Mouse (Mus musculus): ENCODE data around the gene Ubl7. TPM values are rescaled to one million over a fixed set of nuclear protein-coding genes. Genes with fewer than 3 reads are reported as not detected.

Gene Ubl7
- polyA plus RNA-seq (2015; fragmentation: Nextera tagmentation; extraction: Ambion mirVana): 89.0 and 91.1 TPM in 2 replicates

GRCm38 (mm10) chr9:57910254-57911160, at the start of gene Ubl7:
TSS of gene Ubl7 (plus strand) at chr9:57910979.
- WGBS: under 1% methylated on average over 47 of the region's 47 CpGs
- ATAC-seq: peak; percentile 99
- H3K27ac ChIP-seq: peak within 1 kb of the TSS; percentile 67
- peak within 1 kb of the TSS; percentile 86 for H3K4me2 ChIP-seq (replicated peaks)
- peaks cover 1% of the 10 kb centered on the region; the same call in 1 of the 2 replicates for H3K36me3 ChIP-seq
- H3K9ac ChIP-seq: peak within 1 kb of the TSS; percentile 68
- H3K4me3 ChIP-seq (replicated peaks): peak within 1 kb of the TSS; percentile 72
- H3K27me3 ChIP-seq (replicated peaks): no peaks in the 10 kb centered on the region
- H3K9me3 ChIP-seq: no peaks in the 10 kb centered on the region
- no peaks in the 10 kb centered on the region for H3K4me1 ChIP-seq (replicated peaks)

- Histone ChIP-seq H3K27ac (no peak overlapping the region), H3K4me3 (replicated peaks) (no peak overlapping the region), H3K4me1 (replicated peaks) (no peaks in the 10 kb centered on the region), H3K36me3 (no peaks in the 10 kb centered on the region), H3K4me2 (replicated peaks) (no peak overlapping the region), H3K9ac (no peak overlapping the region), H3K27me3 (replicated peaks) (no peaks in the 10 kb centered on the region), H3K9me3 (no peaks in the 10 kb centered on the region)
- no peak for ATAC-seq
- 47% methylated on average over 9 of the region's 9 CpGs for WGBS
Observed at GRCm38 (mm10) chr9:57861951-57862471, 48.8 kb upstream of the Ubl7 start.

GRCm38 (mm10) chr9:57864336-57864735, 46.4 kb upstream of the Ubl7 start:
- no peak overlapping the region for H3K4me3 ChIP-seq (replicated peaks)
- no peak for ATAC-seq

GRCm38 (mm10) chr9:57866530-57866929, 44.2 kb upstream of the Ubl7 start:
- no peaks in the 10 kb centered on the region for H3K9me3 ChIP-seq
- H3K9ac ChIP-seq: no peak overlapping the region
- no peak overlapping the region for H3K27ac ChIP-seq
- H3K36me3 ChIP-seq: no peaks in the 10 kb centered on the region
- no peaks in the 10 kb centered on the region for H3K4me1 ChIP-seq (replicated peaks)
- ATAC-seq: no peak
- H3K4me3 ChIP-seq (replicated peaks): no peak overlapping the region
- H3K4me2 ChIP-seq (replicated peaks): no peak overlapping the region
- H3K27me3 ChIP-seq (replicated peaks): no peaks in the 10 kb centered on the region
- WGBS: 68% methylated on average over 7 of the region's 7 CpGs

More at GRCm38 (mm10) chr9:57864336-57864735, 46.4 kb upstream of the Ubl7 start:
- Histone ChIP-seq H3K4me2 (replicated peaks) (no peak overlapping the region), H3K9me3 (no peaks in the 10 kb centered on the region), H3K36me3 (no peaks in the 10 kb centered on the region), H3K9ac (no peak overlapping the region), H3K27me3 (replicated peaks) (no peaks in the 10 kb centered on the region), H3K4me1 (replicated peaks) (no peaks in the 10 kb centered on the region), H3K27ac (no peak overlapping the region)

GRCm38 (mm10) chr9:57867236-57867635, 43.5 kb upstream of the Ubl7 start:
- Histone ChIP-seq H3K27me3 (replicated peaks) (no peaks in the 10 kb centered on the region), H3K36me3 (no peaks in the 10 kb centered on the region), H3K9me3 (no peaks in the 10 kb centered on the region), H3K4me3 (replicated peaks) (no peak overlapping the region), H3K4me1 (replicated peaks) (no peaks in the 10 kb centered on the region), H3K9ac (no peak overlapping the region), H3K27ac (no peak overlapping the region), H3K4me2 (replicated peaks) (no peak overlapping the region)
- WGBS: 81% methylated on average over 4 of the region's 4 CpGs
- ATAC-seq: no peak

- H3K36me3 ChIP-seq: no peaks in the 10 kb centered on the region
- WGBS: 85% methylated on average over 5 of the region's 5 CpGs
- H3K27me3 ChIP-seq (replicated peaks): no peaks in the 10 kb centered on the region
- no peak overlapping the region for H3K27ac ChIP-seq
- H3K4me3 ChIP-seq (replicated peaks): no peak overlapping the region
- no peak overlapping the region for H3K4me2 ChIP-seq (replicated peaks)
- no peaks in the 10 kb centered on the region for H3K4me1 ChIP-seq (replicated peaks)
- H3K9me3 ChIP-seq: no peaks in the 10 kb centered on the region
- ATAC-seq: no peak
- H3K9ac ChIP-seq: no peak overlapping the region
Observed at GRCm38 (mm10) chr9:57867880-57868279, 42.9 kb upstream of the Ubl7 start.

- WGBS: 78% methylated on average over 6 of the region's 6 CpGs
- H3K4me3 ChIP-seq (replicated peaks): no peak overlapping the region
- no peaks in the 10 kb centered on the region for H3K27me3 ChIP-seq (replicated peaks)
- no peak overlapping the region for H3K9ac ChIP-seq
- H3K4me1 ChIP-seq (replicated peaks): no peaks in the 10 kb centered on the region
- no peak overlapping the region for H3K4me2 ChIP-seq (replicated peaks)
- no peaks in the 10 kb centered on the region for H3K36me3 ChIP-seq
- H3K27ac ChIP-seq: no peak overlapping the region
- no peaks in the 10 kb centered on the region for H3K9me3 ChIP-seq
- no peak for ATAC-seq
Observed at GRCm38 (mm10) chr9:57868767-57869166, 42.0 kb upstream of the Ubl7 start.

- no peaks in the 10 kb centered on the region for H3K27me3 ChIP-seq (replicated peaks)
- no peak overlapping the region for H3K4me2 ChIP-seq (replicated peaks)
- whole genome bisulfite sequencing: 32% methylated on average over 2 of the region's 2 CpGs
- no peak for ATAC-seq
- H3K9ac ChIP-seq: no peak overlapping the region
- H3K9me3 ChIP-seq: no peaks in the 10 kb centered on the region
- H3K36me3 ChIP-seq: no peaks in the 10 kb centered on the region
- H3K27ac ChIP-seq: no peak overlapping the region
- H3K4me3 ChIP-seq (replicated peaks): no peak overlapping the region
- H3K4me1 ChIP-seq (replicated peaks): no peaks in the 10 kb centered on the region
Observed at GRCm38 (mm10) chr9:57870273-57870816, 40.4 kb upstream of the Ubl7 start.

- no peak for ATAC-seq
- Histone ChIP-seq H3K4me1 (replicated peaks) (no peaks in the 10 kb centered on the region), H3K4me3 (replicated peaks) (no peak overlapping the region), H3K27ac (no peak overlapping the region), H3K4me2 (replicated peaks) (no peak overlapping the region), H3K27me3 (replicated peaks) (no peaks in the 10 kb centered on the region), H3K36me3 (no peaks in the 10 kb centered on the region), H3K9me3 (no peaks in the 10 kb centered on the region), H3K9ac (no peak overlapping the region)
- WGBS: 71% methylated on average over 5 of the region's 5 CpGs
Observed at GRCm38 (mm10) chr9:57874134-57874533, 36.6 kb upstream of the Ubl7 start.

- Histone ChIP-seq H3K4me2 (replicated peaks) (no peak overlapping the region), H3K4me1 (replicated peaks) (no peaks in the 10 kb centered on the region), H3K9me3 (no peaks in the 10 kb centered on the region), H3K36me3 (no peaks in the 10 kb centered on the region), H3K27me3 (replicated peaks) (no peaks in the 10 kb centered on the region), H3K4me3 (replicated peaks) (no peak overlapping the region), H3K9ac (no peak overlapping the region), H3K27ac (no peak overlapping the region)
- ATAC-seq: no peak
- WGBS: 75% methylated on average over 3 of the region's 3 CpGs
Observed at GRCm38 (mm10) chr9:57874994-57875393, 35.8 kb upstream of the Ubl7 start.

- Histone ChIP-seq H3K27me3 (replicated peaks) (no peaks in the 10 kb centered on the region), H3K4me2 (replicated peaks) (no peak overlapping the region), H3K4me1 (replicated peaks) (no peaks in the 10 kb centered on the region), H3K36me3 (no peaks in the 10 kb centered on the region), H3K4me3 (replicated peaks) (no peak overlapping the region), H3K27ac (no peak overlapping the region), H3K9ac (no peak overlapping the region), H3K9me3 (no peaks in the 10 kb centered on the region)
- 47% methylated on average over 3 of the region's 3 CpGs for WGBS
- ATAC-seq: no peak
Observed at GRCm38 (mm10) chr9:57879213-57879612, 31.6 kb upstream of the Ubl7 start.

GRCm38 (mm10) chr9:57880278-57880677, 30.5 kb upstream of the Ubl7 start:
- Histone ChIP-seq H3K4me1 (replicated peaks) (no peaks in the 10 kb centered on the region), H3K4me2 (replicated peaks) (no peak overlapping the region), H3K36me3 (no peaks in the 10 kb centered on the region), H3K27ac (no peak overlapping the region), H3K27me3 (replicated peaks) (no peaks in the 10 kb centered on the region), H3K9me3 (no peaks in the 10 kb centered on the region), H3K9ac (no peak overlapping the region), H3K4me3 (replicated peaks) (no peak overlapping the region)
- no peak for ATAC-seq
- WGBS: 23% methylated on average over 4 of the region's 4 CpGs
